Mouse (Mus musculus): Measurements from ENCODE around the gene Msmo1. TPM values are rescaled to one million over a fixed set of nuclear protein-coding genes. Genes with fewer than 3 reads are reported as not detected.

Gene Msmo1
- 184 and 220 TPM in 2 replicates for polyA plus RNA-seq (2014; fragmentation: Nextera tagmentation; extraction: Ambion mirVana)

DNA sequence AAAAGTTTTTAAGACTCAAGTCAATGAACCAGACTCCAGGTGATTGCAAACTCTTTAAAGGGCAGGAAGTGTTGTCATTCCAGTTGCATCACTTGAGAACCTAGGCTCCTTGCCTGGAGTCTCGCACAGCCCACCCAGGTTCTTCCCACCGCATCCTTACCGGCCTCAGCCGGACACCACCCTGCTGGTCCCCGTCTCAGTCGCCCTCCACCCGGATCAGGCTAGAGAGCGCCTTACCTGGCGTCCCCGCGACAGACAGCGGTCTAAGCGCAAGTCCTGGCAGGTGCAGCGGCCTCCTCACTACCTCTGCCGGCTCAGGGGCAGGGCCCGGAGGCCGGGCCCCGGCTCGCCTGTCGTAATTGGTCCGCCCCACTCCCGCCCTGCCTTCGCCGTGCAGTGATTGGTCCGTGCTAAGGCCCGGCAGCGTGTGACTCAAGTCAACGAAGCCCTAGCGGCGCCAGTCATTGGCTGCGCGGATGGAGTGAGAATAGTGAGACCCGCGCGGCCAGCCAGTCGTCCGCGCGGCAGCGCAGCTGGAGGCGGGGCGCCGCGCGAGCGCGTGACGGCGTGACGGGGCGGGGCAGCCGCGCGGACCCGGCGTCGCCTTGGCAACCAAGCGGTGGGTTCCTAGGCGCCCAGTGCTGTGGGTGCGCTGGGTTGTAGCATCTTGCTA, at the start of gene Msmo1:
Gene Msmo1 (minus strand): TSS at position 522 of the 673 bp plus-strand sequence.
- H3K9ac ChIP-seq (ENCODE audit: low read length): peak within 1 kb of the TSS; percentile 52
- under 1% methylated on average over 60 of the region's 60 CpGs for WGBS

DNA sequence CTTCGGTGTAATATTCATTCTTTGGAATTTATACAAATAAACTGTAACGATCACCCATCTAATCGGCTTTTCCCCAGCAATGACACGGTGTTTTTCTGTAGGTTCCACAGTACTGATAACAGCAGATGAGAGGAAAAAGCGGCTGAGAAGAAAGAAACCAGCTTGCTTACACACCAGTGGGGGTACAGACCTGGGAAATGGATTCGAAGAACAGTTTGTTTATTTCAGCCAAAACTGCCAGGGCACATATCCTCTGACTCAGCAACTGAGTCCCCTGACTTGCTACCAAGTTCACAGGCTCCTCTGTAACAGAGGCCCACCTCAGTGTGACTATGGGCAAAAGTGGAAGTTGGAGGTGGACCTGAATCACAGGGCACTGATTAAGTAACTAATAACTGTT, 48.4 kb upstream of the Msmo1 start:
- H3K4me2 ChIP-seq (ENCODE audit: low read length): no peak overlapping the region

More for the DNA sequence above, at the start of gene Msmo1:
- DNase-seq (ENCODE audit: low spot score) (peak; percentile 89), ATAC-seq (replicated peaks; ENCODE audit: low FRiP score, low TSS enrichment, low read depth) (peak; percentile 100)
- Histone ChIP-seq H3K36me3 (ENCODE audit: control insufficient read depth, insufficient read depth, low read length) (peaks cover 22% of the 10 kb centered on the region), H3K27me3 (replicated peaks; ENCODE audit: control insufficient read depth, insufficient read depth, low read length) (no peaks in the 10 kb centered on the region), H3K4me1 (replicated peaks; ENCODE audit: control insufficient read depth, insufficient read depth, low read length) (peaks cover 8% of the 10 kb centered on the region; the same call in 1 of the 2 replicates), H3K4me2 (ENCODE audit: low read length) (peak within 1 kb of the TSS; percentile 62), H3K9me3 (ENCODE audit: control insufficient read depth, low read length) (no peaks in the 10 kb centered on the region), H3K27ac (ENCODE audit: low read depth) (peak within 1 kb of the TSS; percentile 43; the same call in 1 of the 2 replicates), H3K4me3 (ENCODE audit: low read depth, low read length) (peak within 1 kb of the TSS; percentile 84)

DNA sequence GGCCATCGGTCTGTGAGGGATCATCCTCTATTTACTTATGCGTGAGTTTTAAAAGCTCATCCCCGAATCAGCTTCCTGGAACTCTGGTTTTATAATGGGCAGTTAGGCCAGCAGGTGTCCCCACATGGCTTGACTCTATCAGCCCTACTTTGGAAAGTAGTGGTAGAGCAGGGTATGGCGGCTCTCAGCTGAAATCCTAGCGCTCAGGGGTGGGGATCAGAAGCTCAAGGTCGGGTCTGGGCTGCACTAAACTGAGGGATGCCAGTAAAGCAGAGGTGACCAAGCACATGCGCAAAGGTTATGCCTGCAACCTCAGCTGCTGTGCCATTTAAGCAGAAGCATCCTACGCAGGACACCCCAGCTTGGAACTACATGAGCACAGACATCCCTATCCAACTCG, 44.3 kb upstream of the Msmo1 start:
- no peak overlapping the region for H3K9ac ChIP-seq (ENCODE audit: low read length)
- H3K4me2 ChIP-seq (ENCODE audit: low read length): no peak overlapping the region
- 66% methylated on average over 9 of the region's 9 CpGs for WGBS
- H3K27me3 ChIP-seq (replicated peaks; ENCODE audit: control insufficient read depth, insufficient read depth, low read length): no peaks in the 10 kb centered on the region
- DNase-seq (ENCODE audit: low spot score): no peak
- H3K9me3 ChIP-seq (ENCODE audit: control insufficient read depth, low read length): no peaks in the 10 kb centered on the region
- H3K4me1 ChIP-seq (replicated peaks; ENCODE audit: control insufficient read depth, insufficient read depth, low read length): no peaks in the 10 kb centered on the region
- H3K27ac ChIP-seq (ENCODE audit: low read depth): no peak overlapping the region
- H3K36me3 ChIP-seq (ENCODE audit: control insufficient read depth, insufficient read depth, low read length): no peaks in the 10 kb centered on the region
- ATAC-seq (replicated peaks; ENCODE audit: low FRiP score, low TSS enrichment, low read depth): no peak; the same call in 1 of the 2 replicates
- no peak overlapping the region for H3K4me3 ChIP-seq (ENCODE audit: low read depth, low read length)

More for the DNA sequence above, 48.4 kb upstream of the Msmo1 start:
- H3K27ac ChIP-seq (ENCODE audit: low read depth): no peak overlapping the region
- ATAC-seq (replicated peaks; ENCODE audit: low FRiP score, low TSS enrichment, low read depth) (no peak), DNase-seq (ENCODE audit: low spot score) (no peak)
- no peaks in the 10 kb centered on the region for H3K9me3 ChIP-seq (ENCODE audit: control insufficient read depth, low read length)
- no peaks in the 10 kb centered on the region for H3K36me3 ChIP-seq (ENCODE audit: control insufficient read depth, insufficient read depth, low read length)
- WGBS: 74% methylated on average over 6 of the region's 6 CpGs
- H3K9ac ChIP-seq (ENCODE audit: low read length): no peak overlapping the region
- no peaks in the 10 kb centered on the region for H3K27me3 ChIP-seq (replicated peaks; ENCODE audit: control insufficient read depth, insufficient read depth, low read length)
- H3K4me3 ChIP-seq (ENCODE audit: low read depth, low read length): no peak overlapping the region
- H3K4me1 ChIP-seq (replicated peaks; ENCODE audit: control insufficient read depth, insufficient read depth, low read length): no peaks in the 10 kb centered on the region

DNA sequence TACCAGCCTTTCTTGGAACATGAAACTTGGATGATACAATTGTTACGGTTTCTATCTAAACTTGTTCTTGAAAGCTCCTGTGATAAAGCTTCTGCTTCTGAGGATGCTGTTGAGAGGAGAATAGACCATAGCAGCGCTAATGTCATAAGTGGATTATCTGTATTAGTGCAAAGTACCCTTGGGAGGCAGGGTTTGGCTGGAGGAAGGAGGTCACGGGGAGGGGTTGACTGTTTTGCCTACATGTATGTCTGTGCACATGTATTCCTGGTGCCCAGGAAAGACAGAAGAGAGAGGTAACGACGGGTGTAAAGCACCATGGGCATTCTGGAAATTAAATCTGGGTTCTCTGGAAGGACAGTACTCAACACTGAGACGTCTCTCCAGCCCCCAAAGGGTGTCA, 40.5 kb upstream of the Msmo1 start:
- no peak overlapping the region for H3K27ac ChIP-seq (ENCODE audit: low read depth)
- H3K4me3 ChIP-seq (ENCODE audit: low read depth, low read length): no peak overlapping the region
- H3K36me3 ChIP-seq (ENCODE audit: control insufficient read depth, insufficient read depth, low read length): peaks cover 5% of the 10 kb centered on the region; the same call in 1 of the 2 replicates
- H3K27me3 ChIP-seq (replicated peaks; ENCODE audit: control insufficient read depth, insufficient read depth, low read length): no peaks in the 10 kb centered on the region
- ATAC-seq (replicated peaks; ENCODE audit: low FRiP score, low TSS enrichment, low read depth) (no peak), DNase-seq (ENCODE audit: low spot score) (no peak)
- no peak overlapping the region for H3K9ac ChIP-seq (ENCODE audit: low read length)
- H3K4me1 ChIP-seq (replicated peaks; ENCODE audit: control insufficient read depth, insufficient read depth, low read length): no peaks in the 10 kb centered on the region
- no peak overlapping the region for H3K4me2 ChIP-seq (ENCODE audit: low read length)
- H3K9me3 ChIP-seq (ENCODE audit: control insufficient read depth, low read length): no peaks in the 10 kb centered on the region
- WGBS: 91% methylated on average over 6 of the region's 6 CpGs

DNA sequence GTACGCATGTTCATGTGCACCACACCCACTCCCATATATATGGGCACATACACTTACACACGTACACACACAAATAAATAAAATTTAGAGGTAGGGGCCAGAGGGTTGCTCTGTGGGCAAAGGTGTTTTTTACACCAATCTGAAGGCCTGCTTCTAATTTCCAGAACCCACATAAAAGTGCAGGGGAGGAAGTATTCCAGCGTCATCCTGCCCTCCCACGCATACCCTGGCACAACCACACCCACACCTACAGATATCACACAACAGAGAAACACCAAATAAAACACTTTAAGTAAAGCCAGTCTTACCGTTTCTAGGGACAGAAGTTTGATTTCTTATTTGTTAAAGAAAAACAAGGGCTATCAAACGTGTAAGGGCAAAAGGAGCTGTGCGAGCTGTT, 37.2 kb upstream of the Msmo1 start:
- H3K27me3 ChIP-seq (replicated peaks; ENCODE audit: control insufficient read depth, insufficient read depth, low read length): no peaks in the 10 kb centered on the region
- no peak overlapping the region for H3K9ac ChIP-seq (ENCODE audit: low read length)
- H3K36me3 ChIP-seq (ENCODE audit: control insufficient read depth, insufficient read depth, low read length): peaks cover 5% of the 10 kb centered on the region; the same call in 1 of the 2 replicates
- DNase-seq (ENCODE audit: low spot score) (no peak), ATAC-seq (replicated peaks; ENCODE audit: low FRiP score, low TSS enrichment, low read depth) (no peak)
- H3K4me1 ChIP-seq (replicated peaks; ENCODE audit: control insufficient read depth, insufficient read depth, low read length): no peaks in the 10 kb centered on the region
- 81% methylated on average over 7 of the region's 7 CpGs for WGBS
- no peak overlapping the region for H3K27ac ChIP-seq (ENCODE audit: low read depth)
- no peaks in the 10 kb centered on the region for H3K9me3 ChIP-seq (ENCODE audit: control insufficient read depth, low read length)
- no peak overlapping the region for H3K4me2 ChIP-seq (ENCODE audit: low read length)
- H3K4me3 ChIP-seq (ENCODE audit: low read depth, low read length): no peak overlapping the region

DNA sequence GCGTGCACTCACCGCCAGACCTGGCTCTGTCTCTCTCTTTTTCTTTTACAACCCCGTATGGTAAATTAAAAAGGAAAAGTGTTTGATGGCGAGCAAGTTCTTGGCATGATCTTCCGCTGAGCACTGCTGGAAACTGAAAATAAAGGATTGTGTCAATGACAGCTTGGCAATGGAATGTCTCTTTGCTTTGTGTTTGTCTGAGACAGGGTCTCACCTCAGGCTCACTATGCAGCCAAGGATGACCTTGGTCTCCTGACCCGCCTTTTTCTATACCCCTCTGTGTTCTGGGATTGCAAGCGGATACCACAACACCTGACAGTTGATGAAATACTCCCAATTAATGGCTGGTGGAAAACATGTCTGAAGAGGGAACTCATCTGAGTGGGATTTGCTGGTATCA, 36.0 kb upstream of the Msmo1 start:
- Histone ChIP-seq H3K9me3 (ENCODE audit: control insufficient read depth, low read length) (no peaks in the 10 kb centered on the region), H3K27ac (ENCODE audit: low read depth) (no peak overlapping the region), H3K4me2 (ENCODE audit: low read length) (no peak overlapping the region), H3K27me3 (replicated peaks; ENCODE audit: control insufficient read depth, insufficient read depth, low read length) (no peaks in the 10 kb centered on the region), H3K4me1 (replicated peaks; ENCODE audit: control insufficient read depth, insufficient read depth, low read length) (no peaks in the 10 kb centered on the region), H3K36me3 (ENCODE audit: control insufficient read depth, insufficient read depth, low read length) (peaks cover 5% of the 10 kb centered on the region; the same call in 1 of the 2 replicates), H3K9ac (ENCODE audit: low read length) (no peak overlapping the region), H3K4me3 (ENCODE audit: low read depth, low read length) (no peak overlapping the region)
- ATAC-seq (replicated peaks; ENCODE audit: low FRiP score, low TSS enrichment, low read depth): no peak
- DNase-seq (ENCODE audit: low spot score): no peak
- 90% methylated on average over 7 of the region's 7 CpGs for WGBS

DNA sequence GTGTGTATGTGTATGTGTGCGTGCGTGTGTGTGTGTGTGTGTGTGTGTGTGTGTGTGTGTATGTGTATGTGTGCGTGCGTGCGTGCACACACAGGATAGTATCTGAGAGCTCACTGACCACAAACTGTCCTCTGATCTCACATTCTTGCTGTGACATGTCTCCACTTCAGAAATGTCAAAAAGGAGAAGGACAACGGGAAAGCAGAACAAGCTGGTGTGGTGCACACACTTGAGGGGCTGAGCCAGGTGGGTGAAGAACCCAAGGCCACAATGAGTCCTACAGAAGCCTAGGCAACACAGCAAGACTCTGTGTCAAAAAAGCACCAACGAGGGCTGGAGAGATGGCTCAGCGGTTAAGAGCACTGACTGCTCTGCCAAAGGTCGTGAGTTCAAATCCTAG, 35.1 kb upstream of the Msmo1 start:
- peaks cover 5% of the 10 kb centered on the region; the same call in 1 of the 2 replicates for H3K36me3 ChIP-seq (ENCODE audit: control insufficient read depth, insufficient read depth, low read length)
- H3K9me3 ChIP-seq (ENCODE audit: control insufficient read depth, low read length): no peaks in the 10 kb centered on the region
- no peak overlapping the region for H3K27ac ChIP-seq (ENCODE audit: low read depth)
- no peak overlapping the region for H3K4me3 ChIP-seq (ENCODE audit: low read depth, low read length)
- WGBS: 90% methylated on average over 9 of the region's 9 CpGs
- H3K27me3 ChIP-seq (replicated peaks; ENCODE audit: control insufficient read depth, insufficient read depth, low read length): no peaks in the 10 kb centered on the region
- ATAC-seq (replicated peaks; ENCODE audit: low FRiP score, low TSS enrichment, low read depth) (no peak), DNase-seq (ENCODE audit: low spot score) (no peak)
- H3K4me1 ChIP-seq (replicated peaks; ENCODE audit: control insufficient read depth, insufficient read depth, low read length): no peaks in the 10 kb centered on the region
- no peak overlapping the region for H3K4me2 ChIP-seq (ENCODE audit: low read length)
- no peak overlapping the region for H3K9ac ChIP-seq (ENCODE audit: low read length)

DNA sequence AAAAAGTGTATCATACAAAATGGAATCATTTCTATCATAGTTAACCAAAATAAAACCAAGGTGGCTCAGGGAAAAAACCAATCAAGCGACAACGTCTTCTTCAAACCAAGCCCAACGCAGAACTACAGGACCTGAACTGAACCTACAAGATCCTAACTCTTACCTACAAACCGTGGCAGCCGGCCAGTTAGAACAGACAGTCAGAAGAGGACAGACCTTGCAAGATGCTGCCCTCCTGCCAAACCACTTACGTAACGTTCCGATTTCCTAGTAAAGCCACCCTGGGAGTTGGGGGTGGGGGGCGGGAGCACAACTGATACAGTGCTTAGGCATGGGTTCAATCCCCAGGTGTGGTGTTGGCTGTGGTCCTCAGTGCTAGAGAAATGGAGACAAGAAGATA, 33.5 kb upstream of the Msmo1 start:
- Histone ChIP-seq H3K4me3 (ENCODE audit: low read depth, low read length) (no peak overlapping the region), H3K9me3 (ENCODE audit: control insufficient read depth, low read length) (no peaks in the 10 kb centered on the region), H3K4me2 (ENCODE audit: low read length) (no peak overlapping the region), H3K27ac (ENCODE audit: low read depth) (no peak overlapping the region), H3K36me3 (ENCODE audit: control insufficient read depth, insufficient read depth, low read length) (peaks cover 10% of the 10 kb centered on the region; the same call in 1 of the 2 replicates), H3K4me1 (replicated peaks; ENCODE audit: control insufficient read depth, insufficient read depth, low read length) (no peaks in the 10 kb centered on the region), H3K9ac (ENCODE audit: low read length) (no peak overlapping the region), H3K27me3 (replicated peaks; ENCODE audit: control insufficient read depth, insufficient read depth, low read length) (no peaks in the 10 kb centered on the region)
- ATAC-seq (replicated peaks; ENCODE audit: low FRiP score, low TSS enrichment, low read depth) (no peak), DNase-seq (ENCODE audit: low spot score) (no peak)
- WGBS: 94% methylated on average over 9 of the region's 9 CpGs

DNA sequence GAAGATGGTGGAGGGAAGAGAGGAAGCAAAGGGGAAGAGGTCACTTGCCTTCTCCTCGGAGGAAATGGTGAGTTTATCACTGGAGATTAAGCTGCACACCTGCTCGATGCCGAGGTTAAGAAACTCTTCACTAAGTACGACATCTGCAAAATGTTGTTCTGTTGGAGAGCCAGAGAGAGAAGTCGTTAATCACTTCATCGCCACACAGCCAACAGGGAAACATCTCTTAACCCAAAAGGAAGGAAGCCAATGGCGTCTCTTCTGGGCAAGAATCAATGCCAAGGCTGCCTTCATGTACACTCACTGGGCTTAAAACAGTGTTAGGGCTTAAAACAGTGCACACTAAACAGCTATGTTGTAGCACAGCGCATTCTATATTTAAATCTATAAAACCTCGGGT, 30.5 kb upstream of the Msmo1 start:
- DNase-seq (ENCODE audit: low spot score): no peak
- Histone ChIP-seq H3K9me3 (ENCODE audit: control insufficient read depth, low read length) (no peaks in the 10 kb centered on the region), H3K36me3 (ENCODE audit: control insufficient read depth, insufficient read depth, low read length) (peaks cover 9% of the 10 kb centered on the region), H3K27ac (ENCODE audit: low read depth) (no peak overlapping the region), H3K4me2 (ENCODE audit: low read length) (no peak overlapping the region), H3K9ac (ENCODE audit: low read length) (no peak overlapping the region), H3K4me3 (ENCODE audit: low read depth, low read length) (no peak overlapping the region), H3K4me1 (replicated peaks; ENCODE audit: control insufficient read depth, insufficient read depth, low read length) (no peaks in the 10 kb centered on the region), H3K27me3 (replicated peaks; ENCODE audit: control insufficient read depth, insufficient read depth, low read length) (no peaks in the 10 kb centered on the region)
- WGBS: 53% methylated on average over 9 of the region's 9 CpGs
- ATAC-seq (replicated peaks; ENCODE audit: low FRiP score, low TSS enrichment, low read depth): no peak

All from intestine, embryonic 14.5 days (tissue).